Mouse (Mus musculus): ENCODE measurements at regions not wholly inside any gene's neighbourhood (a gene's known extent, or its start where the extent isn't known, plus 50 kb on each side); places are given as distances from the start of the nearest gene placed in this dataset.
A peak's percentile ranks its signal among the peaks of the same experiment; 100 is the strongest.

GRCm38 (mm10) chr5:47693478-47693877 is 289.5 kb upstream of the Slit2 start:
- no peak for DNase-seq

GRCm38 (mm10) chr5:47693921-47694320 is 289.0 kb upstream of the Slit2 start:
- no peak for DNase-seq

- no peak for DNase-seq
Measured at GRCm38 (mm10) chr5:47694630-47695029, 288.3 kb upstream of the Slit2 start.

GRCm38 (mm10) chr5:47711553-47711952 is 271.4 kb upstream of the Slit2 start:
- no peak for DNase-seq

- no peak for DNase-seq
Measured at GRCm38 (mm10) chr5:47714333-47714732, 268.6 kb upstream of the Slit2 start.

GRCm38 (mm10) chr5:47724911-47725310 is 258.0 kb upstream of the Slit2 start:
- no peak for DNase-seq

GRCm38 (mm10) chr5:47742727-47743126 is 240.2 kb upstream of the Slit2 start:
- no peak for DNase-seq

- no peak for DNase-seq
Measured at GRCm38 (mm10) chr5:47745177-47745576, 237.8 kb upstream of the Slit2 start.

GRCm38 (mm10) chr5:47751907-47752306 is 231.0 kb upstream of the Slit2 start:
- no peak for DNase-seq

GRCm38 (mm10) chr5:47772642-47773353 is 210.1 kb upstream of the Slit2 start:
- DNase-seq = peak; percentile 15

GRCm38 (mm10) chr5:47773354-47773743 is 209.6 kb upstream of the Slit2 start:
- DNase-seq = no peak

GRCm38 (mm10) chr5:47780861-47781260 is 202.1 kb upstream of the Slit2 start:
- DNase-seq = no peak

GRCm38 (mm10) chr5:47781608-47782007 is 201.3 kb upstream of the Slit2 start:
- no peak for DNase-seq

GRCm38 (mm10) chr5:47794639-47795272 is 188.2 kb upstream of the Slit2 start:
- no peak for DNase-seq

- DNase-seq = no peak
Measured at GRCm38 (mm10) chr5:47795273-47795672, 187.7 kb upstream of the Slit2 start.

- no peak for DNase-seq
Measured at GRCm38 (mm10) chr5:47820936-47821335, 162.0 kb upstream of the Slit2 start.

GRCm38 (mm10) chr5:47837998-47838397 is 144.9 kb upstream of the Slit2 start:
- DNase-seq = no peak

- no peak for DNase-seq
Measured at GRCm38 (mm10) chr5:47869701-47870100, 113.2 kb upstream of the Slit2 start.
